Mouse (Mus musculus) cortical plate, adult 2 months (tissue): Measurements from ENCODE around the gene Evi5. TPM values are rescaled to one million over a fixed set of nuclear protein-coding genes. Genes with fewer than 3 reads are reported as not detected.

ENCODE experiments used
- H3K27ac ChIP-seq: fragments of 200-500 bp; 2 replicates; pipeline ENCODE4 v1.5.1; 2012; ENCODE audit warnings: low read length, control low read depth, inconsistent platforms; ENCODE audit not compliant: insufficient read depth
- H3K4me1 ChIP-seq: fragments of 200-500 bp; 2 replicates; pipeline ENCODE4 v1.6.1; 2011; ENCODE audit warnings: low read length; ENCODE audit not compliant: control insufficient read depth, insufficient read depth
- H3K4me3 ChIP-seq: fragments of 200-500 bp; 2 replicates; pipeline ENCODE4 v1.5.1; 2011; ENCODE audit warnings: mild to moderate bottlenecking, low read length, control low read depth; ENCODE audit not compliant: insufficient read depth
- CTCF ChIP-seq: fragments of 200-500 bp; IDR thresholded peaks from 2 replicates; pipeline ENCODE4 v1.5.1; 2011; ENCODE audit warnings: mild to moderate bottlenecking, control low read depth, low read length; ENCODE audit not compliant: insufficient read depth; ENCODE audit errors: extremely low read depth
- POLR2A ChIP-seq: fragments of 200-500 bp; IDR thresholded peaks from 2 replicates; pipeline ENCODE4 v1.6.1; 2011; ENCODE audit warnings: mild to moderate bottlenecking, low read length, control low read depth; ENCODE audit not compliant: insufficient read depth; ENCODE audit errors: extremely low read depth
- polyA plus RNA-seq: library from polyadenylated mRNA; depleted of rRNA; stranded (reverse); fragments of >200 nt; gene quantifications from 2 replicates; pipeline ENCODE4 v1.2.3, GENCODE M21; 2012

Evi5 gene
- polyA plus RNA-seq, 1 experiment, result 56.9 TPM

DNA sequence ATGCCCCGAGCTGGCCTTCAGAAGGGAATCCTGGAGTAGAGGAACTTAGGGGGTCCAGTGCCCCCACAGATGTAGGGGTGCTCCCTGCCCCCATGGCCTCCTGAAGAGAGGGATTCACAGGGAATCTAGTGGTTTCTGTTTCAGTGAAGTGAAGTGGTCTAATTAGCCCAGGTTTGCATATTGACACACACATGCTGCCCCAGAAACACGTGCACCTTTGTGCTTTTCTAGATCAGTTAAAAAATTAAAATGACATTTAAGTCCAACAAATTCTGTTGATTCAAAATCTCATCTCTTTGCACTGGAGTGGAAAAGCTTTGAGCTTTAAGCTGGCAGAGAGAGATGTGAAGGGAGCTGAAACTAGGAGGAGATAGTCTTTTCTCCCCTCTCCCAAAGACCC, 143.1 kb downstream of the Evi5 start:
- TF ChIP-seq CTCF, result no peak
- no peak for TF ChIP-seq POLR2A

DNA sequence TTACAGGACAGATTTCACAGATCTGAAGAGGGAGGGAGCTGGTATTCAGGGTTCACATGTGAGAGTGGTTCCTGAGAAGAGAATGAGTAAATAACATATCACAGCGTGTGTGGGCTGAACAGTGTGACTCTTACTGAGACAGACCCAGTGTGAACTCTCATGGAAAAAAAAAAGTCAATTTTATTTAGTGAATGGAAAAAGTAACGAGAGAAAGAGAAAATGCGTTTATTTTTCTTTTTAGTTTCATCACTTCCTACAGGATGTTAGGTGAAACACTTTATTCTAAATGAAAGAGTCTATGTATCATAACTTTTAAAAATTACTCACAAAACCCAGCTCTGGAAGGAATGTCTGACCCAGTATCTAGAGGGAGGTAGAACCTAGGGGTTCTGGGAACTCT, 143.5 kb downstream of the Evi5 start:
- H3K4me3 ChIP-seq, result no peak overlapping the region
- no peaks in the 10 kb centered on the region for H3K4me1 ChIP-seq
- TF ChIP-seq POLR2A (no peak), CTCF (no peak)
- H3K27ac ChIP-seq, result no peak overlapping the region

More for the DNA sequence above, 143.1 kb downstream of the Evi5 start:
- no peak overlapping the region for H3K27ac ChIP-seq
- no peaks in the 10 kb centered on the region for H3K4me1 ChIP-seq
- H3K4me3 ChIP-seq, result no peak overlapping the region

DNA sequence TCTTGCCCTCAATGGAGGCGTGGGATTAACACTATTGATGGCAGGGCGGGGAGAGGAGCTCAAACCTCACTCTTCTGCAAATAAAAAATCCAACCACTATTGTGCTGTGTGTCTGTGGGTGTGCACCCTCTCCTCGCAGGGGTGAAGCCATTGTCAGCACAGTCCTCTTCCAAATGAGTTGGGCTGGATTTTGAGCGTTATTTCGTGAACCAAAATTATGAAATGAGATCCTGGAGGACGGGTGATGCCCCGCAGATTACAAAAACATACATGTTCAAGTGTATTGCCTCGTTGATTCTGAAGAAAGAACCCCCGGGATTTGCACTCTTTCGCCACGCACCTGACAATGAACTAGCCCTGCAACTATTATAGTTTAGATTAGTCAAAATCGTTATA, 147.9 kb downstream of the Evi5 start:
- Histone ChIP-seq H3K27ac (no peak overlapping the region), H3K4me3 (no peak overlapping the region), H3K4me1 (no peaks in the 10 kb centered on the region)
- TF ChIP-seq POLR2A (no peak), CTCF (no peak)

DNA sequence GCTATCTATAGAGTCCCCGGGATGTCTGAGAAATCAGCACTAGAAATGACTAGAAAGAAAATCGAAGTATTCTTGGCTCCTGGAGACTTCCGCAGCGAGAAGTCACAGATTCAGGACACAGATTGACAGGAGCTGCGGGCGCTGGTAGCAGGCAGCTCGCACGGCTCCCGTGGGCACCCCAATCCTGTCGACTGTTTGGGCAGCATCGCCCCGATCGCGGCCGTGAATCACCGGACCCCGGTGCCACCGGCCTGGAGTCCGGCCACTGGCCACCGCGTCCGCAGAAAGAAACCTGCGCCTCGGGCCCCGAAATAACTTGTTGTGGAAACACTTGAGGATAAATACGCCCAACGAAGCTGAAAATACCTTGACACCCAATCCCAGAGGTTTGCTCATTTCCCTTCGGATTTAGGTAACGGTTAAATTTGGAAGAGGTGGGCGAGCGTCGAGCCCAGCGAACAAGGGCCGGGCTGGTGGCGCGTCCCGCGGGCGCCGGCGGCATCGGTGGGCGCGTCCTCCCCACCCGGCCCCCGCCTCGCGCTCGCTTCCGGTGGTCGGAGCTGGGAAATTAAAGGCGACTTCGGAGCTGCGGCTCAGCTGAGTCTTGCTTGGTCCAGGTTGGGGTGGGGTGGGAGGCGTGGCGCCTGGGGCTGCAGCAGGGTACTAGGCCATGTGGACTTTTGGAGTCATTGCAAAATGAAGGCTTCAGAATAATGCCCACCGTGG, 148.5 kb downstream of the Evi5 start:
- TF ChIP-seq CTCF (no peak), POLR2A (no peak)
- H3K4me1 ChIP-seq, result no peaks in the 10 kb centered on the region
- H3K27ac ChIP-seq, result no peak overlapping the region
- H3K4me3 ChIP-seq, result no peak overlapping the region

DNA sequence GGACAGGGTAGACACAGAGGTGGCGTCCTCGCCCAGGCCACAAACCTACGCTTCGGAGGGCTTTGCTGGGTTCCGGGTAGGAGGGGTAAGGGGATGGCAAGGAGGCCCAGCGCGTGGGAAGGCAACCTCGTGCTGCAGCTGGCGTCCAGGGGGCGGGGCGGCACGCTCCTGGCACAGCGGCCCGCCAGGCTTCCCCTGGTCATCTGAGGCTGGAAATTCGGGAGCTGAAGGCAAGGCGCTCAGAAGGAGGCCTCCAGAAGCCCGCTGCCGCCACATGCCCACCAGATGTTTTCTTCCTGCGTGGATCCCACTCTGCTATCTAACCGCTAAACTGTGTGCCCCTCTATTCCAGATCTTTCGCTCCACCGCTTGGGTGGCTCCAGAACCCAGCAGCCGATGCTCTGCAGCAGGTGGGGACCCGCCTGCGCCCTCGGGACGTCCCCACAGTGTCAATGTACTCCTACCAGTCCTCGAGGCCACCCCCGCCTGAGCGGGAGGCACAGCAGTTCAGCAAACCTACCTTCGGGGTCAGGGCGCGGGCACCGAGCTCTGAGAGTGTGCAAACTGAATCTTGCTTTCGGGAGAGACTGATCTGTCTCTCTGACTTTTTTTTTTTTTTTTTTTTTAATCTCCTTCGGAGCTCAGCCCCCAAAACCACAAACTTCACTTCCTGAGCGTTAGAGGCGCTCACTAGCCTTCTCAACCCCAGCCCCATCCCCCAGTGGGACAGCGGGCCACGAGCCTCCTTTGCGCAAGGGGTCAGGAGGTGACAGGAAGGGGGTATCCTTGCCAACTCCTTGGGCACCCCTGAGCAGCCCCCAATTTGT, 149.3 kb downstream of the Evi5 start, which contains the start of gene Gfi1:
Gene Gfi1 (minus strand): TSS at position 602 of the 827 bp plus-strand sequence.
- Histone ChIP-seq H3K27ac (no peak within 1 kb of the TSS), H3K4me1 (no peaks in the 10 kb centered on the region), H3K4me3 (no peak within 1 kb of the TSS)
- TF ChIP-seq POLR2A (no peak), CTCF (no peak)

DNA sequence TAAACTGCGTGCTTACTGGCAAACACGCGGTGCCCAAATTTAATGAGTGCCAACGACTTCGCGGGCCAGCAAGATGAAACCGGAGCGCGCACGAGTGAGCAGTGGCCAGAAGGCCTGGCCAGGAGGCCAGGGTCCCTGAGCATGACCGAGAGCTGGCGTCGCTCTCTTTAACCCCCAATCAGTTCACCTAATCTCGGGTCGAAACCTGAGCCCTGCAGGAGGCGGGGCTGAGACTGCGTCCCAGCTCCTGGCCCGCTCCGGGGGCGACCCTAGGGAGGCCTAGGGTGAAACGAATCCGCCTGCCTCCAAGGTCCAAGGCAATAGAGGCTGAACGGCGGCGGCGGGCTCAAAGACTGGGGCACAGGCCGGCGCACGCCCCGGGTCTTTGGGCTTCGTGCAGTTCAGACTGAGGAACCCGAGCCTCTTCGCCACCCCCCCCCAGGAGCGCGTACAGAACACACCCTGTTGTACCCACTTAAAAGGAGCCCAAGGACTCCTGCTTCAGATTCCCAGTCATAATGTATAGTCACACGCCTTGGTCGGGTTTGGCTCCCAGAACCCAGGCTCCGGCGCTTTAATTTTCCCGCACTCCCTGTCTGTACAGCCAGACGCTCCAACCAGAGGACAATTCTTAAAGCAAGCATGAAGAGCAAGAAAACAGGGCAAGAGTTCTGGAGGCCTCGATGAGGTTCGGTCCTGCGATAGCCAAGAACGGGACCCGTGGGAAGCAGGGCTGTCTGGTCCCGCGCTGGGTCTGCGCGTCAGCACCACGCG, 150.1 kb downstream of the Evi5 start:
- Histone ChIP-seq H3K4me1 (no peaks in the 10 kb centered on the region), H3K27ac (no peak overlapping the region), H3K4me3 (no peak overlapping the region)
- TF ChIP-seq CTCF, result no peak
- no peak for TF ChIP-seq POLR2A

DNA sequence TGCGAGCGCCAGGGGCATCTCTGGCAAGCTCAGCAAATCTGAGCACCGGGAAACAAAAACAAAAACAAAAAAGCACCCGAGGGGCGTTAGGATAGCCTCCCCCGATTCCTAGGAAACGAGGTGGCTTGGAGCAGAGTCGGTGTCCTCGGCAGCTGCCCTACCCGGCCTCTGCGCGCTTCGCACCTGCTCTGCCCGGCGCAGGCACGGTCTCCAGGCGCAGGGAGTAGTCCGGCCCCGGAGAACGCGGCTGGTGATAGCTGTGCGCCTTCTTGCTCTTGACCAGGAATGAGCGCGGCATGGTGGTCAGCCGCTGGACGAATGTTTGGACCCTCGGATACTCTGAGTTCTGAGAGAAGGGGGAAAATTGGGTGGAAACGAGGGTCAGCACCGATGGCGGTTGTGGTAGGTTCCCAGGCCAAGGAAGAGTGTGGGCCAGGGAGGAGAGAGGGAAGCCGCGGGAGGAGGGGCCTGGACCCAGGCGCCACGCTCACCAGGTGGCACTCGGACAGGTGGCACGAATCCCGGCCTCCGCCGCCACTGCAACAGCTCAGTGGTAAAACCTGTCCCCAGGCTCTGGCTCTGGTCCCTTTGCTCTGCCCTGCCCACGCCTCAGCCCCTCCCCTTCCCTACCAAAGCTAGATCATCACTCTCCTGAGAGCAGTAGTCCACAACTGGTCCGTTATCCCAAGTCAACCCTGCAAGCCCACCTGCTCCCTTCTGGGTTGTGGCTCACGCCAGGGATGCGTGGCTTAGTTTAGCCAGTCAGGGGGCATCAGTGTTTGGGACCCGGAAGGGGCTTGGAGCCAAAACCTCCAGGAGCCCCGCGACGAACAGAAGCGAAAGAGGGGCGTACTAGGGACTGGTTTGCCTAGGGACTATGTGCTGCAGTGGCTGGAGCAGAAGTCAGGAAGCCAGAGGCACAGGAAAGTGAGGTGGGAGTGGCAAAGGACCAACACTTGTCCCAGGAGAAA, 151.1 kb downstream of the Evi5 start:
- Histone ChIP-seq H3K4me3 (no peak overlapping the region), H3K27ac (no peak overlapping the region), H3K4me1 (no peaks in the 10 kb centered on the region)
- TF ChIP-seq POLR2A (no peak), CTCF (no peak)

DNA sequence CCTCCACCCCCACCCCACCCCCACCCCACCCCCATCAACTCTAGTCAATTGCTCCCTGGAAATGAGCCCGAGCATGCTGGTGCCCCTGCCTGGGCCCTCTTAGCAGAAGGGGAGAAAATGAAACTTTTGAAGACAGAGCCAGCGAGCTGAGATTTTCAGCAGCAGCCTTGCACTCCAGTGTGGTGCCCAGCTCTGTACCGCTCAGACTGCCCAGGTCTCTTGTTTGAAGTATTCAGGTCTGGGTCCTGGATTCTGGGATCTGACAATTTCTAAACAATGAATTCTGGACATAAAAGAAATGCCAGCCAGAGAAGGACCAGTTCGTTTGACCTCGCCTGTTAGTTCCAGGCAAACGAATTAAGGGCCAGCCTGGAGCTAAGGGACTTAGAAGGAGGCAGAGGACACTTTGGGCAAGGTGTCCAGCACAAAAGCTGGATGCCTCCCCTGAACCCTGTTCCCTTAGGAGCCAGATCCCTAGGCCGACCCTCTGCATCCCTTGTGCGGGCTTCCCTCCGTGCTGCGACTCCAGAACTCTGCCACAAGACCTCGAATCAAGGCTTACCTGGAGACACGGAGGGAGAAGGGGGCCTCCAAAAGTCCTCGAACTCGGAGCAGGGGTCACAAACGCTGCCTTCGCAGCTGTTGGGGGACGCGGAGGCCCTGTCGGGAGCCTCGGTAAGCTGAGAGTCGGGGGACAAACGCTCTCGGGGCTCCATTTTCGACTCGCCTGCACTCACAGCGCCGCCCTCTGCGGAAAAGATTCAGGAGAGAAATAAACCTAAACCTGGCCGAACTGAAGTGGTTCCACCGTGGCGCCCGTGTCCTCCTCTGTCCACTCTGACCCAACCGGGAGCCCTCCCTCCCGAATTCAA, 152.0 kb downstream of the Evi5 start:
- Histone ChIP-seq H3K27ac (no peak overlapping the region), H3K4me3 (no peak overlapping the region), H3K4me1 (no peaks in the 10 kb centered on the region)
- no peak for TF ChIP-seq POLR2A
- TF ChIP-seq CTCF, result no peak
